Mouse (Mus musculus) heart, embryonic 11.5 days (tissue): Measurements from ENCODE around the gene Stim2. TPM values are rescaled to one million over a fixed set of nuclear protein-coding genes. Genes with fewer than 3 reads are reported as not detected.
A peak's percentile ranks its signal among the peaks of the same experiment; 100 is the strongest.

Experiments
- ATAC-seq: fragments of 200-750 bp; cut with Nextera tagmentation; replicated peaks from 2 replicates; pipeline ENCODE4 v1.8.0; 2017; ENCODE audit warnings: moderate library complexity; ENCODE audit not compliant: insufficient number of reproducible peaks, low FRiP score, low TSS enrichment
- H3K27ac ChIP-seq: fragments of 300-500 bp; sonication (generic); 2 replicates; pipeline ENCODE4 v1.5.1; 2014; ENCODE audit warnings: mild to moderate bottlenecking, low read depth, low read length
- H3K27me3 ChIP-seq: fragments of 300-500 bp; sonication (generic); 2 replicates; pipeline ENCODE4 v1.6.1; 2014; ENCODE audit warnings: mild to moderate bottlenecking, low read length, mixed read lengths; ENCODE audit not compliant: control insufficient read depth, insufficient read depth
- H3K36me3 ChIP-seq: fragments of 300-500 bp; sonication (generic); 2 replicates; pipeline ENCODE4 v1.6.1; 2014; ENCODE audit warnings: mild to moderate bottlenecking, low read length, moderate library complexity, mixed read lengths; ENCODE audit not compliant: control insufficient read depth, insufficient read depth
- H3K4me1 ChIP-seq: fragments of 300-500 bp; sonication (generic); 2 replicates; pipeline ENCODE4 v1.6.1; 2014; ENCODE audit warnings: low read length; ENCODE audit not compliant: control insufficient read depth, insufficient read depth
- H3K4me2 ChIP-seq: fragments of 300-500 bp; sonication (generic); 2 replicates; pipeline ENCODE4 v1.6.1; 2014; ENCODE audit warnings: mild to moderate bottlenecking, moderate library complexity
- H3K4me3 ChIP-seq: fragments of 300-500 bp; sonication (generic); 2 replicates; pipeline ENCODE4 v1.5.1; 2014; ENCODE audit warnings: low read depth, low read length
- H3K9ac ChIP-seq: fragments of 300-500 bp; sonication (generic); 2 replicates; pipeline ENCODE4 v1.6.1; 2014; ENCODE audit warnings: mild to moderate bottlenecking, low read depth, low read length, moderate library complexity
- H3K9me3 ChIP-seq: fragments of 300-500 bp; sonication (generic); replicated peaks from 2 replicates; pipeline ENCODE4 v1.6.1; 2016; ENCODE audit warnings: low read length; ENCODE audit not compliant: control insufficient read depth
- WGBS: fragments of 180-500 bp; shearing (Covaris S2); extraction: QIAGEN DNeasy Blood & Tissue Kit; methylation state at CpG from one replicate; pipeline ENCODE4 v1.1.7; 2014; ENCODE audit not compliant: insufficient replicate concordance; 5-methylcytosine and 5-hydroxymethylcytosine counted together
- polyA plus RNA-seq: library from polyadenylated mRNA; unstranded; fragments of >200 nt; fragmentation: Nextera tagmentation; extraction: Ambion mirVana; gene quantifications from 2 replicates; pipeline ENCODE4 v1.2.1, GENCODE M21; 2014

Stim2 gene
- polyA plus RNA-seq, 1 experiment from 2014 or later: 9.9 TPM

DNA sequence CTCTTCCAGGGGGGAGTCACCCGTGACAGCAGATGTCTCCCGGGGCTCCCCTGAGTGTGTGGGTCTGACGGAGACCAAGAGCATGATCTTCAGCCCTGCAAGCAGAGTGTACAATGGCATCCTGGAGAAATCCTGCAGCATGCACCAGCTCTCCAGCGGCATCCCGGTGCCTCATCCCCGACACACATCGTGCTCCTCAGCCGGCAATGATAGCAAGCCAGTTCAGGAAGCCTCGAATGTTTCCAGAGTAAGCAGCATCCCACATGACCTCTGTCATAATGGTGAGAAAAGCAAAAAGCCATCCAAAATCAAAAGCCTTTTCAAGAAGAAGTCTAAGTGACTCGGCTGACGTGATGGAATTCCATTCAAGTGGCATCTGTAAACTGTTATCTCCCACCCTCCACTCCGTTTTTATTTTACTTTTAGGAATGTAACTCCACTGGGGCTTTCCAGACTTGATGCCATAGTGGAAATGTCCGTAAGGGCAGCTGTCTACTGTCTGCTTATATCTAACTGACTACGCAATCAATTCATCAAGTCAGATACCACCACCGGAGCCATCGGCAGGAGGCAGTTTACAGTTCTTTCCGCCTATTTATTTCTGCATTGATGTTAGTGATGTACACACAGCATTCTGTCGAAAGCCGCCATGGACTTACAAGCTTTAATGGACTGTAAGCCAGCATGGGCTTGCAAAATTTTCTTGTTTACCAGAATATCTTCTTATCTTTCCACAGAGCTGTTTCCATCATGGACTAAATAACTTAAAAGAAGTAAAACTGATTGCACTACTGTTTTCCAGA lies 120.3 kb downstream of the Stim2 start:
- Histone ChIP-seq H3K36me3 (no peaks in the 10 kb centered on the region), H3K27ac (no peak overlapping the region), H3K4me1 (0 out of 2 replicates have a peak, but pooled peaks cover 2% of the 10 kb centered on the region), H3K4me3 (no peak overlapping the region), H3K27me3 (no peaks in the 10 kb centered on the region), H3K4me2 (no peak overlapping the region), H3K9ac (no peak overlapping the region), H3K9me3 (no peaks in the 10 kb centered on the region)
- no peak for ATAC-seq
- 60% methylated on average over 19 of the region's 19 CpGs for WGBS

GRCm38 (mm10) chr5:54148091-54148795 lies 149.9 kb downstream of the Stim2 start:
- Histone ChIP-seq H3K4me1 (no peaks in the 10 kb centered on the region), H3K9ac (no peak overlapping the region), H3K27ac (no peak overlapping the region), H3K36me3 (no peaks in the 10 kb centered on the region), H3K4me3 (no peak overlapping the region), H3K9me3 (no peaks in the 10 kb centered on the region), H3K4me2 (no peak overlapping the region), H3K27me3 (no peaks in the 10 kb centered on the region)
- ATAC-seq: no peak
- 80% methylated on average over 5 of the region's 5 CpGs for WGBS

GRCm38 (mm10) chr5:54154503-54155226 lies 156.4 kb downstream of the Stim2 start:
- H3K4me1 ChIP-seq: peaks cover 24% of the 10 kb centered on the region
- peaks cover 6% of the 10 kb centered on the region; the same call in 1 of the 2 replicates for H3K27me3 ChIP-seq
- peak overlapping the region; percentile 47 for H3K4me2 ChIP-seq
- H3K36me3 ChIP-seq: no peaks in the 10 kb centered on the region
- no peak overlapping the region for H3K27ac ChIP-seq
- ATAC-seq: no peak
- no peak overlapping the region for H3K9ac ChIP-seq
- no peak overlapping the region for H3K4me3 ChIP-seq
- no peaks in the 10 kb centered on the region for H3K9me3 ChIP-seq
- WGBS: 23% methylated on average over 13 of the region's 13 CpGs

DNA sequence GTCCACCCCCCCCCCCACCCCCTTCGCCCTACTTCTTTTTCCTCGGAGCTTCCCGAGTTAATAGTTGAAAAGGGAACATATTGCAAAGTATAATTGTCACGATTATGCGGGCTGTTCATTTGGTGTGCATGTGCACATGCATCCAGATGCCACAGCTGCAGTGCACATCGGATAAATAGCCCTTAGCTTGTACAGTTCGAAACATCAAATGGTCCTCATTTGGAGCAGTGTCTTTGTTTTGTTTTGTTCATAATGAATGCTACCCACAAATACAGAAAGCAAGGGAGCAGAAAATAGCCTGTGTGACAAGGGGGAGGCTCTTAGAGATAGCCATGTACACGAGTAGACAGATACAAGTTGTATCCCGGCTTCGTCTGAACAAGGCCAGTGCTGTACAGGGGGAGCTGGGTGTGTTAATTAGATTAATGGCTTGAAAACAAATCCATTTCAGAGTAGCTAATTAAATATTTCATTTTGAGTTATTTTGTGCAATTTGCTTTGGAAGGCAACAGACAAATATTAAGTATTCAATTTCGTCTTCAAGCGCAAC lies 157.0 kb downstream of the Stim2 start:
- no peaks in the 10 kb centered on the region for H3K36me3 ChIP-seq
- peaks cover 6% of the 10 kb centered on the region; the same call in 1 of the 2 replicates for H3K27me3 ChIP-seq
- WGBS: 58% methylated on average over 12 of the region's 12 CpGs
- peaks cover 25% of the 10 kb centered on the region for H3K4me1 ChIP-seq
- H3K4me2 ChIP-seq: peak overlapping the region; percentile 47; the same call in 1 of the 2 replicates
- ATAC-seq: no peak
- H3K9ac ChIP-seq: no peak overlapping the region
- H3K4me3 ChIP-seq: no peak overlapping the region
- no peak overlapping the region for H3K27ac ChIP-seq
- no peaks in the 10 kb centered on the region for H3K9me3 ChIP-seq

DNA sequence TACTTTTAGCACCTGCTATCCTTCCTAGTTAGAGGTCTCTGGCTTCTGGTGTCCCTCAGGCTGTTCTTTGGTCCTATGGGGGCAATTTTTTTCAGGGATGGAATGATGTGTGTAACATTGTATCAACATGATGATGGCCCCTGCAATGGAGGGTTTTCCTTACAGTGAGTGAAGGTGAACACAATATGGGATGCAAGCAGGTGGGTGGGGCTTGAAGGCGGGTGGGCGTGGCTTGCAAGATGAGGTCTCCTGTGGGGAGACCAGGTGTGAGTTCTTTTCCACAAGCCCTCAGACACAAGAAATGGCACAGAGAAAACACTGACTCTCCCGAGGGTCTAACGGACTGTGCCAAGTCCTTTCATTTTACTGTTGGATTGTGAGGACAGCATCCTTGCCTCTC lies 157.6 kb downstream of the Stim2 start:
- WGBS: 82% methylated on average over 4 of the region's 4 CpGs
- H3K4me3 ChIP-seq: no peak overlapping the region
- peaks cover 25% of the 10 kb centered on the region for H3K4me1 ChIP-seq
- H3K9me3 ChIP-seq: no peaks in the 10 kb centered on the region
- peaks cover 6% of the 10 kb centered on the region; the same call in 1 of the 2 replicates for H3K27me3 ChIP-seq
- no peaks in the 10 kb centered on the region for H3K36me3 ChIP-seq
- ATAC-seq: no peak
- H3K9ac ChIP-seq: no peak overlapping the region
- no peak overlapping the region for H3K27ac ChIP-seq
- H3K4me2 ChIP-seq: no peak overlapping the region

- Histone ChIP-seq H3K36me3 (no peaks in the 10 kb centered on the region), H3K9ac (0 out of 2 replicates have a peak overlapping the region, but pooled peaks have one; percentile 22), H3K27me3 (peaks cover 6% of the 10 kb centered on the region; the same call in 1 of the 2 replicates), H3K4me3 (no peak overlapping the region), H3K4me2 (no peak overlapping the region), H3K9me3 (no peaks in the 10 kb centered on the region), H3K27ac (peak overlapping the region; percentile 76), H3K4me1 (peaks cover 25% of the 10 kb centered on the region)
- WGBS: 39% methylated on average over 11 of the region's 11 CpGs
- 0 out of 2 replicates have a peak, but pooled peaks have one; percentile 23 for ATAC-seq
Measured at GRCm38 (mm10) chr5:54156944-54157527, 158.7 kb downstream of the Stim2 start.

DNA sequence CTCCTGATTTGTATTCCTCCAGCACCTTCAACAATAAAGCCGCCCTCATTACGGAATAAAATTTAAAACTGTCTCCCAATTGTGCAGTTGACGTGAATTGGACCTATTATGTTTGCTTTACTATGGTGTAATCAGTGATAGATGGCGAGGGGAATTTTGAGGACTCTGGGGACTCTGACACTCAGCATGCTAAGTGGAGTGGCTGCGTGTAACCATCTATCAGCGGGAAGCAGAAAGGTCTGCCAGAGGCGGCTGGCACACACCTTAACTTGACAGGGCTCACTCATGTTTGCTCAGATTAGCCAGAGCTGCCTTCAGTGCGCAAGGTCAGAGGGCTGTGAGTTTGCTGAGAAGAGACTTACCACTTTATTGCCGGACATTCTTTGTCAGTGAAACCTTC lies 159.9 kb downstream of the Stim2 start:
- WGBS: 34% methylated on average over 9 of the region's 9 CpGs
- Histone ChIP-seq H3K27ac (peak overlapping the region; percentile 76), H3K36me3 (no peaks in the 10 kb centered on the region), H3K27me3 (peaks cover 6% of the 10 kb centered on the region; the same call in 1 of the 2 replicates), H3K4me2 (no peak overlapping the region), H3K4me3 (no peak overlapping the region), H3K9ac (no peak overlapping the region), H3K9me3 (no peaks in the 10 kb centered on the region), H3K4me1 (peaks cover 25% of the 10 kb centered on the region)
- ATAC-seq: no peak
